Mouse (Mus musculus) naive thymus-derived CD4-positive, alpha-beta T cell, adult 2 months (primary cell): ENCODE data around the gene Gemin4.
"Not testable (repeated sequence)": the region's sequence is repeated elsewhere in the genome, so short reads cannot be mapped to it uniquely, and the experiment has no call there.

Experiments used
- DNase-seq: peaks from one replicate; pipeline ENCODE4 v3.0.0-alpha.2; 2011; ENCODE audit warnings: low read depth

The Gemin4 gene

DNA sequence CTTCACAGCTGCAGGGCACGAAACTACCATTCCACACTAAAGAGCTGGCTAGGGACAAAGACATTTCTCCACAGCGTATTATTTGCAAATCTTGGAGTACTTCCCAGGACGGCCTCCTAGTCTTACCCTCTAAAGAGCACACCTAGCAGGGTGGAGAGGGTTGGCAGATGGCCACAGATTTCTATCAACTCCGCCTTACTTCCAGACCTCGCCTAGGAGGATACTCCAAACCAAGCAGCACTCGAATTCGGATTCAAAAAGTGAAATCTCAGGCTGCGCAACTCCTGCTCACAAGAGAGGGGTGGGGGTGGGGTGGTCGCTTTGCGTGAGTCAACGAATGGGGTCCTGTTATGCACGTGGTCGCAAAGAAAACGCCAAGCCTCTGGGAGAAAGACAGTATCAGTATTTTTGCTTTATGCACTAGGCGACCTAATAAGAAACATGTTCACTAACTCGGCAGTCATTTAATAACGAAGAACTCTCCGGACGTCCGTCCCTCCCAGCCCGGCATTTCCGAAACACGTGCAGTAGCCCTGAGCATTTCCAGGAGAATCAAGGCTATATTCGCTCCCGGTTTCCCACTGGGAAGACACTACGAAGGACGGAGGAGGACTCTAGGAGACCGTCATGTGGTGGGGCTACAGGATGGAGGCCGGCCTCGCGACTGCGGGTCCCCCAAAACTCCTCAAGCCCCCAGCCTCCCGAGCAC lies 629 bp downstream of the Gemin4 start:
- no peak for DNase-seq

GRCm38 (mm10) chr11:76216049-76216540 lies 1.4 kb downstream of the Gemin4 start:
- DNase-seq: peak; percentile 12

- DNase-seq: peak; percentile 46
Measured at GRCm38 (mm10) chr11:76215011-76215410, 2.5 kb downstream of the Gemin4 start.

DNA sequence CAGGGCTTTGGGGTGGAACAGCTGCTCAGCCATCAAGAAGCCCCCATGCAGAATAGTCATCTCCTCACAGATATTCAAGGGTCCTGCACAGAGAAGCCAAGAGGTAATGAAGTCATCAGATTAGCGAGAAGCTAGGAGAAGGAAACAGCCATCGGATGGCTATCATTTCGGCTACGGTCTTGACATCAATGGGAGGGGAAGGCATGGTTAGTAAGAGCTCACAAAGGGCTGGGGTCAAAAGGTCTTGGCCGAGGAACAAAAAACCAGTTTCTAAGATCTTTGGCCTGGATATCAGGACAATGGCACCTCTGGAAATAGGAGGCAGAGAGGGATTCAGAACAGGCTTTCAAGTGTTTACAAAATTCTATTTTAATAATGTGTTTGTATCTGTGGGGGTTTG lies 3.6 kb downstream of the Gemin4 start:
- DNase-seq: no peak

- DNase-seq: not testable (repeated sequence)
Measured at GRCm38 (mm10) chr11:76211595-76211994, 5.9 kb downstream of the Gemin4 start.

DNA sequence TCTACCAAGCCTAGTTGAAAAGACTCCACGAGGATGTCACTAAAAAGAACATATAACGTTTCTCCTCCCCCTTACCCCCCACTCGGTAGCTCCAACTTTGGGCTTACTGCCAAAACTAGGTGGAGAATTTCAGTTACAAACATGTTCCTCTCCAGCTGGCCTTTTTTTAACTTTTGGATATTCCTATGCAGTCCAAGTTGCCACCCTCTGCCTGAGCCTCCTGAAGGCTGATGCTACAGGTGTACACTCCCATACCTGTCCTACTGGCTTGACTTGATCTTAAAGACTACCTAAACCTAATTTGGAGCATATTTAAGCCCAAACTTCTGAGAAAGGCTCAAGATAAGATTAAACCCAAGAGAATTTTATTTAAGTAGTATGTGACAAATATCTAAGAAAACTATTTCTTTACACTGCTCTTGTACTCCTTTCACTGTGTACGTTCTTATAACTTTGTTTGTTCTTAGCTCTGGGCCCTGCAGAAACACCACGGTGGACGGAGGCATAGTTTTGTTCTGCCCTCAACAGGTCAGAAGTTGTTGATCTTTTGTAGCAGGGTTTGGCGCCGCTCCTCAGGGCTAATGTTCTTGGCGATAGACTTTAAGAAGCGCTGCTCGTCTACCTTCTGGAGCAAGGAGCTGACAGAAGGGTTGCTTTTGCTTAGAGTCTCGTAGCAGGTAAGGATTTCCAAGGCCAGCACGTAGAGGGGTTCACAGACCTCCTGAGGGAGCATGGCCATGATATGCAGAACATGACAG lies 7.1 kb downstream of the Gemin4 start:
- DNase-seq: no peak

- no peak for DNase-seq
Measured at GRCm38 (mm10) chr11:76206793-76207192, 10.7 kb downstream of the Gemin4 start.

GRCm38 (mm10) chr11:76201761-76202674 lies 15.4 kb downstream of the Gemin4 start:
- DNase-seq: peak; percentile 51

GRCm38 (mm10) chr11:76196977-76197469 lies 20.4 kb downstream of the Gemin4 start:
- DNase-seq: no peak

- DNase-seq: no peak
Measured at GRCm38 (mm10) chr11:76196275-76196976, 21.0 kb downstream of the Gemin4 start.

- DNase-seq: peak; percentile 23
Measured at GRCm38 (mm10) chr11:76186908-76187307, 30.6 kb downstream of the Gemin4 start.

DNA sequence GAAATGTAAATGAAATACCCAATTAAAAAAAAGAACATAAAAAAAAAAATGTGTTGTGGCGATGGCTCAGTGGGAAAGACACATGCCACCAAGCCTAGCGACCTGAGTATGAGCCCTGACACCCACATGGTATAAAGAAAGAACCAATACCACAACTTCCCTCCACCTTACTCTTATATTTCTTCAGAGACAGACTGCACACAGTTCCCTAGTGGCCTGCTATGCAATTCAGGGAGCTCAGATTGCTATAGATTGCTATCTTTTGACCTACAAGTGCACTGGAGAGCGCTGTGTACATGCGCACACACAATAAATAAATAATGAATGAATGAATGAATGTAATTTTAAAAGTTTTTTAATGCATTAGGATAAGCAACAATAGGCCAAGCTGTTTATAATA lies 33.7 kb downstream of the Gemin4 start:
- no peak for DNase-seq

- DNase-seq: no peak
Measured at GRCm38 (mm10) chr11:76180146-76180540, 37.3 kb downstream of the Gemin4 start.

- peak; percentile 74 for DNase-seq
Measured at GRCm38 (mm10) chr11:76179495-76180145, 37.8 kb downstream of the Gemin4 start, which contains the start of the genes Vps53 and Fam57a. Vps53 (minus strand) TSS chr11:76179647. Fam57a (plus strand) TSS chr11:76179671.

DNA sequence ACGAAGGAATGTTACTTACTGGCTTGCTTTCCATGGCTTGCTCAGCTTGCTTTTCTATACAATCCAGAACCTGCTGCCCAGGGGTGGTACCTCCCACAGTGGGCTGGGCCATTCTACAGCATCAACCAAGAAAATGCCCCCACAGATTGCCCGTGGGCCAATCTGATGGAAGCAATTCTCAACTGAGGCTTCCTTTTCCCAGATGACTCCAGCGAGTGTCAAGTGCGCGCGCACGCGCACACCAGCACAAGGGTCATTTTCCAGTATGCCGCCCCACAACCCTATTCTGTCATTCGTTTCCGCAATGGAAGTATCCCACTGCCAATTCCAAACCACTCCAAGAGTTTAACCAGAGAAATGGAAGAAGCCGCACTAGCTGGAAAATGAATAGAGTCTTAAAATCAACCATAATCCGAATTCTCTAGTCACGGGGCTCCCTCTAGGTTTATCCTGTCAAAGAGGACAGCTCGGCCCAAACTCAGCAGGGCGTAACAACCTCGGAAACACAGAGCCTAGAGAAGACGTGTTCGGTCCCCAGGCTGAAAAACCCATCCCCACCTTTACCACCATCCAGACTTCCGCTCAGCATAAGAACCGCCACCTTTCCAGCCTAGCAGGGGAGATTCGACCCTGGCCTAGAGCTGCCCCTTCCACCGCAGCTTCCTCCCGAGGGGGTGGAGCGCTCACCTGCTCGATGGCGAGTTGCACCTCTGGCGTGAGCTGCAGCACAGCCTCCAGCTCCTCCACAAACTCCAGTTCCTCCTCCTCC lies 38.6 kb downstream of the Gemin4 start:
- peak; percentile 17 for DNase-seq

DNA sequence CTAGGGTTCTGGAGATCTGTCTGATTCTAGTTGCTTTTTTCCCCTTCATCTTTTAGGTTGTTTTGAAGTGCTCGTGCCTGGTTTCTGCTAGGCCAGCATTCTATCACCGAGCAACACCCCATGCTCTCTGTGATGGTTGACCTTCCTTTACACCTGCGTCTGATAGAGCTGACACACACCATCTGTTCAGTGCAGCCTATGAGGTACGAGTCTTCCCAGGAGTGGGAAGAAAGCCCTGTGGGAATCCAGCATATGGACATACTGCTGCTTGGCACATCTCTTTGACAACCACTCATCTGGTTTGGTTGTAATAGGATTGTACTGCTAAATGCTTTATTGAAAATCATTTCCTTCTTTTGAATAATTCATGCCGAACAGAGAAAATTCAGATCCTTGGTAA lies 47.3 kb downstream of the Gemin4 start:
- no peak for DNase-seq

GRCm38 (mm10) chr11:76168976-76169375 lies 48.5 kb downstream of the Gemin4 start:
- DNase-seq: no peak

DNA sequence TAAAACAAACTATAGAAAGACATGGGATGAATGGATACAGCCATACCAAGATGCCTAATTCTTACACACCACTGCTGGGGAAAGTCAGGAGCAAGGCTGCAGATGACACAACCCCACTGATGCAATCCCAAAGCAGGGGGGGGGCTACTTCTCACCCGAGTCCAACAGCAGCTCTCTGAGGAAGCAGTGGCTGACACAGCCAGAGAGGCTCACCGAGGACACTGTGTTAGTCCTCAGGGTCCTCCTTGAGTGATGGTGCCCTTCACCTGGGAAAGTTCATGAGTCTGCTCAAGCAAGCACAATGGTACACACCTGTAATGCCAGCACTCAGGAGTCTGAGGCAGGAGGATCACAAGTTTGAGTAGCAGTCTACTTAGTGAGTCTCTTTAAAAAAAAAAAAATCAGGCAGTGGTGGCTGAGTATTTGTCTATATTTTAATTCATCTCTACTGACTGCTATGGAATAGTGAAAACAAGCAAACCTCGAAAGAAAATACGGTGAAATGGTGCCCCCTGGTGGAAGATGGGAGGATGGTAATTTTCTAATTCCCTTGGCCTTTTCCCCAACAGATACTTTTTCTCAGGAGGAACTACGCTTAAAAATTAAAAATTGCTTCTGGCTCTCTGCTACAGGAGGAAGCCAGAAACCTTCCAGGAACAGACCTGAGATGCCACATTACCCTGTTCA lies 50.2 kb downstream of the Gemin4 start:
- DNase-seq: peak; percentile 86

DNA sequence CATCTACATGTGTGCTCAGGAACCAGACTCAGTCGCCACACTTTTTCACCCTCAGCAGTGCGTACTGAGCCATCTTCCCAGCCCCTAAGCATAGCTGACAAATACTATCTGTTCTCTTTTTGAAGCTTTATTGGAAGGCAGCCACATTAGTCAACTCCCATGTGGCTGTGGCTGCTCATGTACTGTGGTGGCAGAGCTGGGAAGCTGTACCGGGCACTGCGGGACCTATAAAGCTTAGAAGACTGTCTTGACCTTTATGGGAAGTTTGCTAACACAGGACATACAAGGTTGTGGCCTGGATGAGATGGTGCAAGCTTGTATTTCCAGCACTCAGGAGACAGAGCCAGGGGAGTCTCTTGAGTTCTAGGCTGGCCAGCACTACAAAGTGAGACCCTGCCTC lies 50.8 kb downstream of the Gemin4 start:
- no peak for DNase-seq
